In the genomic region with DNA sequence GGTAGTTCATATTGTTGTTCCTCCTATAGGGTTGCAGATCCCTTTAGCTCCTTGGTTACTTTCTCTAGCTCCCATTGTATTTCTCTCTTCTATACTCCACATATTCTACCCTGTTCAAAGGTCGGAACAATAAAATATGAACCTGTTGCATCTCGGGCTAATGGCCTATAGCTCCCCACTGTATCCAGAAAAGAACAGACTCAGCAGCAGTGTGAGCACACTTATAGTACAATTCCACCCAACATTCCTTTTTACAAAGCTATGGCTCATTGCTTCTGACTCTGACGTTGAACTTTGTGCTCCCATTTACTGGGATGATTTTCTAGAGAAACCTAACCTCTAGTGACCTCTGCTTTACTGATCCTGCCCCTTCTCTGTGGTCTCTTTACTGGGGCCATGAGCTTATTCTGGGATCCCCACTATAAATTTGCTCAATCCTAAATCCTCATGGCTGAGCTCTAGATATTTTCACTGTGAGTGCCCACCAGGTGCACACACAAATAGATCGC, we compare ENCODE assay signal across 18 mouse cellular contexts.
"Had no signal": no experiment of that assay in that cellular context is flagged by ENCODE, and none has a peak within 500 bp of the region (broad histone marks: within the 10 kb centered on the region; RNA-seq: fewer than 3 reads in every experiment).

No protein-coding gene starts in this region.

- H3K4me2 ChIP-seq: liver, embryonic 13.5 days; midbrain, embryonic 12.5 days; neural tube, embryonic 13.5 days; stomach, embryonic 15.5 days had no signal

- H3K4me1 ChIP-seq: liver, embryonic 13.5 days; midbrain, embryonic 12.5 days; neural tube, embryonic 13.5 days; stomach, embryonic 15.5 days had no signal

- H3K27me3 ChIP-seq: liver, embryonic 13.5 days; midbrain, embryonic 12.5 days; neural tube, embryonic 13.5 days; stomach, embryonic 15.5 days had no signal

- H3K4me3 ChIP-seq: left cerebral cortex, adult 2 months; liver, embryonic 13.5 days; midbrain, embryonic 12.5 days; myocyte; neural tube, embryonic 13.5 days; stomach, embryonic 15.5 days had no signal

- H3K27ac ChIP-seq: left cerebral cortex, adult 2 months; liver, embryonic 13.5 days; midbrain, embryonic 12.5 days; neural tube, embryonic 13.5 days; stomach, embryonic 15.5 days had no signal

- H3K9ac ChIP-seq: liver, embryonic 13.5 days; midbrain, embryonic 12.5 days; neural tube, embryonic 13.5 days; stomach, embryonic 15.5 days had no signal

- H3K9me3 ChIP-seq: liver, embryonic 13.5 days; midbrain, embryonic 12.5 days; neural tube, embryonic 13.5 days; stomach, embryonic 15.5 days had no signal

- ATAC-seq: hindbrain, embryonic 16.5 days; midbrain, embryonic 16.5 days had no signal

- DNase-seq: layer of hippocampus, postnatal 36 days; liver, embryonic 13.5 days; lung, adult 2 months; lung, postnatal 14 days; lung, postnatal 4 days; retina, postnatal 1 day; right cerebral cortex, postnatal 25 days; spleen, adult 18-20 months; thymus, adult 18-20 months; thymus, postnatal 14 days; thymus, postnatal 4 days had no signal

- H3K36me3 ChIP-seq: liver, embryonic 13.5 days; midbrain, embryonic 12.5 days; neural tube, embryonic 13.5 days; stomach, embryonic 15.5 days had no signal
